Mouse (Mus musculus): ENCODE results near the gene Tmem8. TPM values are rescaled to one million over a fixed set of nuclear protein-coding genes. Genes with fewer than 3 reads are reported as not detected.

Tmem8 gene
- polyA plus RNA-seq, 1 experiment from 2014 or later, result 2.7 TPM

- H3K4me3 ChIP-seq, result no peak overlapping the region
- peaks cover 15% of the 10 kb centered on the region; the same call in 1 of the 2 replicates for H3K36me3 ChIP-seq
- 83% methylated on average over 2 of the region's 2 CpGs for WGBS
- no peak overlapping the region for H3K27ac ChIP-seq
- H3K27me3 ChIP-seq, result no peaks in the 10 kb centered on the region
- H3K4me2 ChIP-seq, result no peak overlapping the region
- ATAC-seq (ENCODE audit: insufficient number of reproducible peaks, low FRiP score, low TSS enrichment, low read depth), result no peak
- no peaks in the 10 kb centered on the region for H3K4me1 ChIP-seq
- no peak overlapping the region for H3K9ac ChIP-seq
- no peaks in the 10 kb centered on the region for H3K9me3 ChIP-seq
Measured at GRCm38 (mm10) chr17:26168039-26168438, 54.9 kb downstream of the Tmem8 start.

Other genes starting within 250 kb of the Tmem8 start
- 16.7 and 22.2 TPM in 2 replicates for gene Mcrip2, start 244.5 kb upstream of the Tmem8 start, polyA plus RNA-seq (2015; fragmentation: Nextera tagmentation; extraction: Ambion mirVana)
- 45.3 and 48.0 TPM in 2 replicates for gene Mettl26, start 238.2 kb upstream of the Tmem8 start, polyA plus RNA-seq (2015; fragmentation: Nextera tagmentation; extraction: Ambion mirVana)
- gene Wfikkn1, start 232.4 kb upstream of the Tmem8 start, polyA plus RNA-seq (2015; fragmentation: Nextera tagmentation; extraction: Ambion mirVana), result 0.63 and 0.65 TPM in 2 replicates
- 30.7 and 35.2 TPM in 2 replicates for gene Rab40c, start 193.6 kb upstream of the Tmem8 start, polyA plus RNA-seq (2015; fragmentation: Nextera tagmentation; extraction: Ambion mirVana)
- 45.7 and 47.8 TPM in 2 replicates for gene Pigq, start 168.4 kb upstream of the Tmem8 start, polyA plus RNA-seq (2015; fragmentation: Nextera tagmentation; extraction: Ambion mirVana)
- 0.42 TPM in 1 of 2 replicates, not detected in the other for gene Nhlrc4, start 168.3 kb upstream of the Tmem8 start, polyA plus RNA-seq (2015; fragmentation: Nextera tagmentation; extraction: Ambion mirVana)
- 0.06 and 0.14 TPM in 2 replicates for gene A930017K11Rik, start 160.7 kb upstream of the Tmem8 start, polyA plus RNA-seq (2015; fragmentation: Nextera tagmentation; extraction: Ambion mirVana)
- gene Capn15, start 127.5 kb upstream of the Tmem8 start, polyA plus RNA-seq (2015; fragmentation: Nextera tagmentation; extraction: Ambion mirVana), result 24.5 and 29.0 TPM in 2 replicates
- gene Rab11fip3, start 43.7 kb upstream of the Tmem8 start, polyA plus RNA-seq (2015; fragmentation: Nextera tagmentation; extraction: Ambion mirVana), result 13.1 and 16.8 TPM in 2 replicates
- gene Decr2, start 23.0 kb upstream of the Tmem8 start, polyA plus RNA-seq (2015; fragmentation: Nextera tagmentation; extraction: Ambion mirVana), result 39.8 and 40.9 TPM in 2 replicates
- 92.6 and 95.8 TPM in 2 replicates for gene Nme4, start 17.7 kb upstream of the Tmem8 start, polyA plus RNA-seq (2015; fragmentation: Nextera tagmentation; extraction: Ambion mirVana)
- 178 and 185 TPM in 2 replicates for gene Mrpl28, start 10.2 kb downstream of the Tmem8 start, polyA plus RNA-seq (2015; fragmentation: Nextera tagmentation; extraction: Ambion mirVana)
- 9.3 TPM in 2 replicates for gene Axin1, start 25.4 kb downstream of the Tmem8 start, polyA plus RNA-seq (2015; fragmentation: Nextera tagmentation; extraction: Ambion mirVana)
- gene Pdia2, start 85.8 kb downstream of the Tmem8 start, polyA plus RNA-seq (2015; fragmentation: Nextera tagmentation; extraction: Ambion mirVana), result 0.40 TPM in 2 replicates
- gene Rgs11, start 89.7 kb downstream of the Tmem8 start, polyA plus RNA-seq (2015; fragmentation: Nextera tagmentation; extraction: Ambion mirVana), result 8.7 and 9.6 TPM in 2 replicates
- 6.5 and 7.7 TPM in 2 replicates for gene Arhgdig, start 94.5 kb downstream of the Tmem8 start, polyA plus RNA-seq (2015; fragmentation: Nextera tagmentation; extraction: Ambion mirVana)
- 60.6 and 64.2 TPM in 2 replicates for gene Fam234a, start 130.9 kb downstream of the Tmem8 start, polyA plus RNA-seq (2015; fragmentation: Nextera tagmentation; extraction: Ambion mirVana)
- 96.4 and 102 TPM in 2 replicates for gene Luc7l, start 139.6 kb downstream of the Tmem8 start, polyA plus RNA-seq (2015; fragmentation: Nextera tagmentation; extraction: Ambion mirVana)

Data from limb, embryonic 15.5 days (tissue).